8 mouse cellular contexts compared by ENCODE assay signal in the genomic region with DNA sequence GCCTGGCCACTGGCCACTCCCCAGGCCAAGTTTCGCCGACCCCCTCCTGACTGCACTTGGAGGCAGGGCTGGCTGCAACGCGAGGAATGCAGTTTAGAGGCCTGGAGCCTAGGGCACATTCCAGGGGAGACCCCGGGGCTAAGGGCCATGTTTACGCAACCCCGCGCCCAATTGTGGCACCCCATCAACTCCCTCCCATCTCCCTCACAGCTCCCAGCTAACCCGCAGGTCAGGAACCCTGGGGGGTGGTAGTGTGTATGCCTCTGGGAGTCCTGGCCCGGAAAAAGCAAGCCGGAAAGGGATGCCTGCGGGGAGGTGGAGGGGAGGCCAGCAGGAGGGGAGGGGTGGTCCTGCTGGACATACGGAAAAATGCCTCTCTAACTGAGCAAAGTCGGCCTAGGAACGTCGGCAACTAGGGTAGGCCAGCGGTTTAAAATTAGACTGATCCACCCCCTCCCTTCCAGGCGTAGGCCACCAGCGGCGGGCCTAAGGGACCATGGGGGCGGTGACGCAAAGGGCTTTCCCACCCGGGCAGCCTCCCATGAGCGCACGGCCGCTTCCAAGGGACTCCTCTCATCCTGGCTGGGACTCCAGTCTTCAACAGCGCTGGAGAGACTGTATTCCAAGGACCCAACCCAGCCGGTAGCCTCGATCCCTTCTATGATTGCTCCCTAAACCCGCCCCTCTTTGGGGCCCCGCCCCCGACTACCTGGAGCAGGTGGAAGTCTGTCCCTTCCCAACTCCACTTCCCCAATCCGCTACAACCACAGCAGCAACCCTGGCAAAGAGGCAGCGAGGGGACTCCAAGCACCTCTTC. TPM values are rescaled to one million over a fixed set of nuclear protein-coding genes. Genes with fewer than 3 reads are reported as not detected.
DNase-seq lines count a peak whose midpoint lies in the region; ATAC-seq and TF ChIP-seq lines count a peak whose summit lies in the region.

No protein-coding gene starts in this region.

- peak; percentile 62 to 83 for DNase-seq in adrenal gland, adult (ENCODE audit: inconsistent age in 2 of 2, low spot score in 1 of 2)
- DNase-seq in adrenal gland, postnatal 4 days (ENCODE audit: low spot score in 2 of 2) = no peak
- DNase-seq in brain, adult 2 months (ENCODE audit: low read depth, low spot score) = peak; percentile 44
- peak; percentile 72 for DNase-seq in hindbrain, embryonic 10.5 days (ENCODE audit: low spot score)
- peak; percentile 29 for DNase-seq in left cerebral cortex, postnatal 4 days
- DNase-seq in midbrain, embryonic 11.5 days (ENCODE audit: low spot score, missing footprints) = peak; percentile 94

- 2% methylated on average over 34 of the region's 34 CpGs for WGBS in forebrain, embryonic 15.5 days
- WGBS in hindbrain, embryonic 10.5 days = under 1% methylated on average over 34 of the region's 34 CpGs
- WGBS in midbrain, embryonic 11.5 days = under 1% methylated on average over 34 of the region's 34 CpGs

- H3K9ac ChIP-seq in forebrain, embryonic 15.5 days (replicated peaks) = peak overlapping the region; percentile 88
- H3K9ac ChIP-seq in midbrain, embryonic 11.5 days (ENCODE audit: low read length) = peak overlapping the region; percentile 69

- no peak for TF ChIP-seq CTCF in testis, adult 2 months (IDR thresholded peaks at IDR 0.05; ENCODE audit: control insufficient read depth, insufficient read depth, insufficient replicate concordance, low read depth, low read length)

- H3K27me3 ChIP-seq in forebrain, embryonic 15.5 days = no peaks in the 10 kb centered on the region
- H3K27me3 ChIP-seq in hindbrain, embryonic 10.5 days (ENCODE audit: insufficient read depth, poor library complexity, severe bottlenecking) = peaks cover 31% of the 10 kb centered on the region
- H3K27me3 ChIP-seq in midbrain, embryonic 11.5 days (ENCODE audit: control insufficient read depth, insufficient read depth, low read length) = no peaks in the 10 kb centered on the region; the same call in 1 of the 2 replicates
- no peaks in the 10 kb centered on the region for H3K27me3 ChIP-seq in testis, adult 2 months (ENCODE audit: control insufficient read depth, insufficient read depth, low read length)

- intact Hi-C loops in left cerebral cortex, postnatal 4 days (cut with DNase I) = no loop called here

- peak overlapping the region; percentile 91 for H3K4me3 ChIP-seq in forebrain, embryonic 15.5 days
- peak overlapping the region; percentile 72 for H3K4me3 ChIP-seq in hindbrain, embryonic 10.5 days
- H3K4me3 ChIP-seq in midbrain, embryonic 11.5 days (ENCODE audit: low read depth, low read length) = peak overlapping the region; percentile 62
- peak overlapping the region; percentile 86 for H3K4me3 ChIP-seq in testis, adult 2 months (ENCODE audit: control insufficient read depth, low read depth, low read length)

- H3K4me1 ChIP-seq in forebrain, embryonic 15.5 days = peaks cover 34% of the 10 kb centered on the region
- H3K4me1 ChIP-seq in hindbrain, embryonic 10.5 days (replicated peaks) = peaks cover 68% of the 10 kb centered on the region
- H3K4me1 ChIP-seq in midbrain, embryonic 11.5 days (ENCODE audit: control insufficient read depth, insufficient read depth, low read length) = peaks cover 19% of the 10 kb centered on the region
- peaks cover 27% of the 10 kb centered on the region for H3K4me1 ChIP-seq in testis, adult 2 months (ENCODE audit: control insufficient read depth, insufficient read depth, low read length)

- no peaks in the 10 kb centered on the region for H3K36me3 ChIP-seq in forebrain, embryonic 15.5 days
- H3K36me3 ChIP-seq in hindbrain, embryonic 10.5 days = no peaks in the 10 kb centered on the region
- no peaks in the 10 kb centered on the region for H3K36me3 ChIP-seq in midbrain, embryonic 11.5 days (ENCODE audit: control insufficient read depth, insufficient read depth, low read length)
- H3K36me3 ChIP-seq in testis, adult 2 months (ENCODE audit: control insufficient read depth, insufficient read depth, low read length) = no peaks in the 10 kb centered on the region

- no peaks in the 10 kb centered on the region for H3K9me3 ChIP-seq in forebrain, embryonic 15.5 days
- H3K9me3 ChIP-seq in hindbrain, embryonic 10.5 days = no peaks in the 10 kb centered on the region
- no peaks in the 10 kb centered on the region for H3K9me3 ChIP-seq in midbrain, embryonic 11.5 days (ENCODE audit: control insufficient read depth, low read length)

- peak; percentile 9 for ATAC-seq in forebrain, embryonic 15.5 days (replicated peaks)
- peak; percentile 14 for ATAC-seq in midbrain, embryonic 11.5 days (ENCODE audit: low FRiP score)

- H3K27ac ChIP-seq in forebrain, embryonic 15.5 days (replicated peaks) = no peak overlapping the region; the same call in 1 of the 2 replicates
- H3K27ac ChIP-seq in hindbrain, embryonic 10.5 days = peak overlapping the region; percentile 90
- H3K27ac ChIP-seq in midbrain, embryonic 11.5 days (ENCODE audit: low read depth, low read length) = no peak overlapping the region
- H3K27ac ChIP-seq in testis, adult 2 months (ENCODE audit: control insufficient read depth, insufficient read depth, low read depth, low read length) = peak overlapping the region; percentile 94

- peak overlapping the region; percentile 99 for H3K4me2 ChIP-seq in forebrain, embryonic 15.5 days (replicated peaks)
- H3K4me2 ChIP-seq in midbrain, embryonic 11.5 days = peak overlapping the region; percentile 99

- TF ChIP-seq POLR2A in testis, adult 2 months (IDR thresholded peaks at IDR 0.05; ENCODE audit: control insufficient read depth, low read depth, low read length) = no peak

RNA-seq across cellular contexts. Expression of gene Fhod1, which starts 0.9 kb away (rescaled TPM):
- 10 to 100 TPM; 17.9 to 18.8 TPM for total RNA-seq in adrenal gland, postnatal 4 days (2021)
- polyA plus RNA-seq in forebrain, embryonic 15.5 days (2015; fragmentation: Nextera tagmentation; extraction: Ambion mirVana) = 0.34 and 0.48 TPM in 2 replicates
- polyA plus RNA-seq in hindbrain, embryonic 10.5 days (2016; fragmentation: Nextera tagmentation; extraction: Ambion mirVana) = 2.4 and 2.8 TPM in 2 replicates
- total RNA-seq in left cerebral cortex, postnatal 4 days (2021) = 1 to 10 TPM; 2.8 to 3.6 TPM
- polyA plus RNA-seq in midbrain, embryonic 11.5 days (2014; fragmentation: Nextera tagmentation; extraction: Ambion mirVana) = 1.6 and 2.0 TPM in 2 replicates
- polyA plus RNA-seq in testis, adult 2 months (2012; rRNA removed) = 17.9 TPM in 2 replicates

RNA-seq across cellular contexts. Expression of gene Slc9a5, which starts 1.8 kb away (rescaled TPM):
- 1 to 10 TPM; 5.5 to 5.8 TPM for total RNA-seq in adrenal gland, postnatal 4 days (2021)
- polyA plus RNA-seq in forebrain, embryonic 15.5 days (2015; fragmentation: Nextera tagmentation; extraction: Ambion mirVana) = 6.9 and 7.9 TPM in 2 replicates
- polyA plus RNA-seq in hindbrain, embryonic 10.5 days (2016; fragmentation: Nextera tagmentation; extraction: Ambion mirVana) = 4.1 and 4.3 TPM in 2 replicates
- total RNA-seq in left cerebral cortex, postnatal 4 days (2021) = 10 to 100 TPM; 32.6 to 37.0 TPM
- 2.9 and 3.2 TPM in 2 replicates for polyA plus RNA-seq in midbrain, embryonic 11.5 days (2014; fragmentation: Nextera tagmentation; extraction: Ambion mirVana)
- polyA plus RNA-seq in testis, adult 2 months (2012; rRNA removed) = 33.5 and 35.4 TPM in 2 replicates

RNA-seq across cellular contexts. Expression of gene Tmem208, which starts 20.7 kb away (rescaled TPM):
- total RNA-seq in adrenal gland, postnatal 4 days (2021) = 10 to 100 TPM; 48.5 to 49.2 TPM
- 116 and 120 TPM in 2 replicates for polyA plus RNA-seq in forebrain, embryonic 15.5 days (2015; fragmentation: Nextera tagmentation; extraction: Ambion mirVana)
- 110 and 113 TPM in 2 replicates for polyA plus RNA-seq in hindbrain, embryonic 10.5 days (2016; fragmentation: Nextera tagmentation; extraction: Ambion mirVana)
- 10 to 100 TPM; 53.7 to 58.3 TPM for total RNA-seq in left cerebral cortex, postnatal 4 days (2021)
- polyA plus RNA-seq in midbrain, embryonic 11.5 days (2014; fragmentation: Nextera tagmentation; extraction: Ambion mirVana) = 87.6 and 91.4 TPM in 2 replicates
- polyA plus RNA-seq in testis, adult 2 months (2012; rRNA removed) = 31.4 and 32.4 TPM in 2 replicates

RNA-seq across cellular contexts. Expression of gene Lrrc29, which starts 20.7 kb away (rescaled TPM):
- total RNA-seq in adrenal gland, postnatal 4 days (2021) = 10 to 100 TPM; 14.3 to 16.3 TPM
- 0.59 and 0.83 TPM in 2 replicates for polyA plus RNA-seq in forebrain, embryonic 15.5 days (2015; fragmentation: Nextera tagmentation; extraction: Ambion mirVana)
- polyA plus RNA-seq in hindbrain, embryonic 10.5 days (2016; fragmentation: Nextera tagmentation; extraction: Ambion mirVana) = 1.2 and 1.3 TPM in 2 replicates
- 1 to 10 TPM; 4.0 to 5.0 TPM for total RNA-seq in left cerebral cortex, postnatal 4 days (2021)
- 0.91 and 1.1 TPM in 2 replicates for polyA plus RNA-seq in midbrain, embryonic 11.5 days (2014; fragmentation: Nextera tagmentation; extraction: Ambion mirVana)
- polyA plus RNA-seq in testis, adult 2 months (2012; rRNA removed) = 117 and 127 TPM in 2 replicates

RNA-seq across cellular contexts. Expression of gene Plekhg4, which starts 26.3 kb away (rescaled TPM):
- 1 to 10 TPM in 1 of 2 experiments, under 1 TPM in 1; 0.25 to 1.2 TPM for total RNA-seq in adrenal gland, postnatal 4 days (2021)
- polyA plus RNA-seq in forebrain, embryonic 15.5 days (2015; fragmentation: Nextera tagmentation; extraction: Ambion mirVana) = 1.1 and 1.7 TPM in 2 replicates
- 0.52 and 0.75 TPM in 2 replicates for polyA plus RNA-seq in hindbrain, embryonic 10.5 days (2016; fragmentation: Nextera tagmentation; extraction: Ambion mirVana)
- total RNA-seq in left cerebral cortex, postnatal 4 days (2021) = 1 to 10 TPM; 5.4 to 8.3 TPM
- 0.55 and 0.61 TPM in 2 replicates for polyA plus RNA-seq in midbrain, embryonic 11.5 days (2014; fragmentation: Nextera tagmentation; extraction: Ambion mirVana)
- polyA plus RNA-seq in testis, adult 2 months (2012; rRNA removed) = 23.0 and 24.2 TPM in 2 replicates

Comparison
In these comparisons a context has a peak if more than half of its experiments do, and no peak if none do; other contexts are left out.
1. DNase-seq: peak in adrenal gland, adult (2 of 2), brain, adult 2 months (single experiment), hindbrain, embryonic 10.5 days (single experiment), left cerebral cortex, postnatal 4 days (single experiment) and midbrain, embryonic 11.5 days (single experiment); none in adrenal gland, postnatal 4 days (0 of 2).
2. H3K27ac ChIP-seq: peak in hindbrain, embryonic 10.5 days (single experiment) and testis, adult 2 months (single experiment); none in forebrain, embryonic 15.5 days (single experiment) and midbrain, embryonic 11.5 days (single experiment).
3. Peak in every context shown above with its lines, with median percentiles within 50 percentile points of each other: H3K4me3 ChIP-seq.